Mouse (Mus musculus): ENCODE measurements around the gene H60b.

- TF ChIP-seq CTCF (IDR thresholded peaks at IDR 0.05; ENCODE audit: insufficient read depth, low read depth, low read length) (no peak), POLR2A (IDR thresholded peaks at IDR 0.05; ENCODE audit: insufficient read depth, low read depth, low read length) (no peak)
These were observed 1.3 kb downstream of the H60b start for GRCm38 (mm10) chr10:22159581-22160140.

Measured in olfactory bulb, adult 2 months (tissue).